Mouse (Mus musculus) kidney, adult 2 months (tissue): ENCODE measurements around the gene Brinp2. TPM values are rescaled to one million over a fixed set of nuclear protein-coding genes. Genes with fewer than 3 reads are reported as not detected.
A peak's percentile ranks its signal among the peaks of the same experiment; 100 is the strongest.

Source experiments
- DNase-seq: peaks from one replicate; pipeline ENCODE4 v3.0.0; 2021
- H3K27ac ChIP-seq: fragments of 200-500 bp; 2 replicates; pipeline ENCODE4 v1.5.1; 2012; ENCODE audit warnings: low read depth, low read length, control low read depth, inconsistent platforms; ENCODE audit not compliant: insufficient read depth
- H3K27me3 ChIP-seq: fragments of 200-500 bp; replicated peaks from 2 replicates; pipeline ENCODE4 v1.6.1; 2012; ENCODE audit warnings: mild to moderate bottlenecking, moderate library complexity, low read length, inconsistent platforms; ENCODE audit not compliant: control insufficient read depth, insufficient read depth
- H3K36me3 ChIP-seq: fragments of 200-500 bp; 2 replicates; pipeline ENCODE4 v1.6.1; 2012; ENCODE audit warnings: mild to moderate bottlenecking, moderate library complexity, low read length, inconsistent platforms; ENCODE audit not compliant: control insufficient read depth, insufficient read depth
- H3K4me1 ChIP-seq: fragments of 200-500 bp; 2 replicates; pipeline ENCODE4 v1.6.1; 2011; ENCODE audit warnings: low read length; ENCODE audit not compliant: control insufficient read depth, insufficient read depth
- H3K4me3 ChIP-seq: fragments of 200-500 bp; 2 replicates; pipeline ENCODE4 v1.5.1; 2011; ENCODE audit warnings: mild to moderate bottlenecking, low read depth, low read length, control low read depth; ENCODE audit not compliant: insufficient read depth
- CTCF ChIP-seq: fragments of 200-500 bp; conservative IDR thresholded peaks from 2 replicates; pipeline ENCODE4 v1.5.1; 2011; ENCODE audit warnings: low read depth, mild to moderate bottlenecking, control low read depth, low read length, moderate library complexity, mixed read lengths; ENCODE audit not compliant: insufficient read depth, insufficient read length
- POLR2A ChIP-seq: fragments of 200-500 bp; IDR thresholded peaks from one replicate; pipeline ENCODE4 v1.6.1; 2011; ENCODE audit warnings: low read depth, low read length, control low read depth
- WGBS: fragments of 180-500 bp; shearing (Covaris S2); methylation state at CpG from one replicate; pipeline ENCODE4 v1.1.7; 2018; 5-methylcytosine and 5-hydroxymethylcytosine counted together
- polyA plus RNA-seq: library from polyadenylated mRNA; depleted of rRNA; stranded (reverse); fragments of >200 nt; gene quantifications from 2 replicates; pipeline ENCODE4 v1.2.3, GENCODE M21; 2012; rRNA removed

Brinp2 gene
- polyA plus RNA-seq, 1 experiment, result 0.36 TPM

- Histone ChIP-seq H3K36me3 (no peaks in the 10 kb centered on the region), H3K4me1 (no peaks in the 10 kb centered on the region), H3K27me3 (no peaks in the 10 kb centered on the region), H3K4me3 (no peak overlapping the region), H3K27ac (no peak overlapping the region)
- DNase-seq, result no peak
- WGBS, result 76% methylated on average over 1 of the region's 1 CpGs
- TF ChIP-seq CTCF (no peak), POLR2A (no peak)
Measured at GRCm38 (mm10) chr1:158218750-158219149, 137.4 kb downstream of the Brinp2 start.

- no peak overlapping the region for H3K27ac ChIP-seq
- H3K27me3 ChIP-seq, result no peaks in the 10 kb centered on the region
- WGBS, result 36% methylated on average over 2 of the region's 2 CpGs
- no peak for TF ChIP-seq POLR2A
- no peak for TF ChIP-seq CTCF
- H3K36me3 ChIP-seq, result no peaks in the 10 kb centered on the region
- no peak for DNase-seq
- H3K4me3 ChIP-seq, result no peak overlapping the region
- H3K4me1 ChIP-seq, result no peaks in the 10 kb centered on the region
Measured at GRCm38 (mm10) chr1:158218294-158218693, 137.8 kb downstream of the Brinp2 start.

- H3K36me3 ChIP-seq, result no peaks in the 10 kb centered on the region
- 44% methylated on average over 9 of the region's 9 CpGs for WGBS
- no peaks in the 10 kb centered on the region for H3K4me1 ChIP-seq
- H3K27me3 ChIP-seq, result no peaks in the 10 kb centered on the region
- H3K27ac ChIP-seq, result no peak overlapping the region
- DNase-seq, result no peak
- H3K4me3 ChIP-seq, result no peak overlapping the region
- TF ChIP-seq CTCF (no peak), POLR2A (no peak)
Measured at GRCm38 (mm10) chr1:158215581-158215980, 140.5 kb downstream of the Brinp2 start.

GRCm38 (mm10) chr1:158214743-158215142 lies 141.4 kb downstream of the Brinp2 start:
- DNase-seq, result no peak
- no peaks in the 10 kb centered on the region for H3K36me3 ChIP-seq
- TF ChIP-seq CTCF, result 0 out of 2 replicates have a peak, but pooled peaks have one; percentile 3
- no peak for TF ChIP-seq POLR2A
- H3K27ac ChIP-seq, result no peak overlapping the region
- H3K27me3 ChIP-seq, result no peaks in the 10 kb centered on the region
- WGBS, result 53% methylated on average over 5 of the region's 5 CpGs
- H3K4me3 ChIP-seq, result no peak overlapping the region
- no peaks in the 10 kb centered on the region for H3K4me1 ChIP-seq

- no peak for TF ChIP-seq CTCF
- no peak for TF ChIP-seq POLR2A
- no peaks in the 10 kb centered on the region for H3K36me3 ChIP-seq
- H3K4me3 ChIP-seq, result no peak overlapping the region
- no peaks in the 10 kb centered on the region for H3K27me3 ChIP-seq
- H3K27ac ChIP-seq, result no peak overlapping the region
- no peaks in the 10 kb centered on the region for H3K4me1 ChIP-seq
- 71% methylated on average over 4 of the region's 4 CpGs for WGBS
- DNase-seq, result no peak
Measured at GRCm38 (mm10) chr1:158213736-158214135, 142.4 kb downstream of the Brinp2 start.

GRCm38 (mm10) chr1:158207620-158208019 lies 148.5 kb downstream of the Brinp2 start:
- no peak overlapping the region for H3K27ac ChIP-seq
- no peak for DNase-seq
- TF ChIP-seq CTCF, result no peak
- no peak for TF ChIP-seq POLR2A
- 80% methylated on average over 2 of the region's 2 CpGs for WGBS
- no peak overlapping the region for H3K4me3 ChIP-seq
- no peaks in the 10 kb centered on the region; the same call in 1 of the 2 replicates for H3K27me3 ChIP-seq
- H3K36me3 ChIP-seq, result no peaks in the 10 kb centered on the region
- H3K4me1 ChIP-seq, result no peaks in the 10 kb centered on the region

GRCm38 (mm10) chr1:158202932-158203331 lies 153.2 kb downstream of the Brinp2 start:
- DNase-seq, result no peak
- no peaks in the 10 kb centered on the region for H3K36me3 ChIP-seq
- no peaks in the 10 kb centered on the region; the same call in 1 of the 2 replicates for H3K27me3 ChIP-seq
- H3K4me3 ChIP-seq, result no peak overlapping the region
- H3K27ac ChIP-seq, result no peak overlapping the region
- no peak for TF ChIP-seq CTCF
- TF ChIP-seq POLR2A, result no peak
- 50% methylated on average over 2 of the region's 2 CpGs for WGBS
- no peaks in the 10 kb centered on the region for H3K4me1 ChIP-seq

Other genes with a start within 250 kb of the Brinp2 start
- gene Astn1, start 5.9 kb upstream of the Brinp2 start, polyA plus RNA-seq, result 0.49 and 0.84 TPM in 2 replicates